Comparison of ENCODE assay signal across 7 mouse cellular contexts in genomic region chr9:61164501-61165251, GRCm38 (mm10).
DNase-seq lines count a peak whose midpoint lies in the region; ATAC-seq lines count a peak whose summit lies in the region.

No protein-coding gene starts in this region.

- no peak overlapping the region; the same call in 1 of the 2 replicates for H3K4me2 ChIP-seq in stomach, embryonic 14.5 days (replicated peaks; ENCODE audit: low read depth, low read length)

- no peaks in the 10 kb centered on the region for H3K36me3 ChIP-seq in stomach, embryonic 14.5 days (ENCODE audit: control insufficient read depth, insufficient read depth, low read length)

- peaks cover 39% of the 10 kb centered on the region for H3K4me1 ChIP-seq in stomach, embryonic 14.5 days (ENCODE audit: control insufficient read depth, insufficient read depth, low read length)

- no peak overlapping the region for H3K9ac ChIP-seq in stomach, embryonic 14.5 days (replicated peaks; ENCODE audit: low read depth, low read length)

- peak; percentile 82 for ATAC-seq in stomach, embryonic 14.5 days (ENCODE audit: insufficient number of reproducible peaks, insufficient read depth, low FRiP score, low read depth)
- no peak for ATAC-seq in erythroid progenitor cell, adult 5-6 weeks (replicated peaks; ENCODE audit: low FRiP score, poor library complexity, severe bottlenecking)

- DNase-seq in urinary bladder, postnatal 14 days (ENCODE audit: low spot score), result peak; percentile 72
- no peak for DNase-seq in urinary bladder, adult 2 months (ENCODE audit: low spot score)
- DNase-seq in gastrocnemius, adult 8-10 months (ENCODE audit: low spot score in 2 of 2), result peak; percentile 57 to 66
- peak; percentile 9 to 58 for DNase-seq in kidney, postnatal 25 days
- DNase-seq in thymus, postnatal 14 days, result no peak

- no peak overlapping the region for H3K4me3 ChIP-seq in stomach, embryonic 14.5 days (ENCODE audit: low read depth, low read length)

- WGBS in stomach, embryonic 14.5 days, result 30% methylated on average over 11 of the region's 11 CpGs

- no peaks in the 10 kb centered on the region for H3K27me3 ChIP-seq in stomach, embryonic 14.5 days (ENCODE audit: control insufficient read depth, insufficient read depth, low read length)

- H3K9me3 ChIP-seq in stomach, embryonic 14.5 days (ENCODE audit: control insufficient read depth, low read depth, low read length), result no peaks in the 10 kb centered on the region

- peak overlapping the region; percentile 92 for H3K27ac ChIP-seq in stomach, embryonic 14.5 days (ENCODE audit: low read length)

Comparison
In these comparisons a context has a peak if more than half of its experiments do, and no peak if none do; other contexts are left out.
1. DNase-seq: peak in urinary bladder, postnatal 14 days (single experiment), gastrocnemius, adult 8-10 months (2 of 2) and kidney, postnatal 25 days (2 of 2); none in urinary bladder, adult 2 months (single experiment) and thymus, postnatal 14 days (single experiment).